Mouse (Mus musculus): ENCODE data around the gene Ugt1a9. TPM values are rescaled to one million over a fixed set of nuclear protein-coding genes. Genes with fewer than 3 reads are reported as not detected.

The Ugt1a9 gene
- total RNA-seq, 1 experiment: not detected

DNA sequence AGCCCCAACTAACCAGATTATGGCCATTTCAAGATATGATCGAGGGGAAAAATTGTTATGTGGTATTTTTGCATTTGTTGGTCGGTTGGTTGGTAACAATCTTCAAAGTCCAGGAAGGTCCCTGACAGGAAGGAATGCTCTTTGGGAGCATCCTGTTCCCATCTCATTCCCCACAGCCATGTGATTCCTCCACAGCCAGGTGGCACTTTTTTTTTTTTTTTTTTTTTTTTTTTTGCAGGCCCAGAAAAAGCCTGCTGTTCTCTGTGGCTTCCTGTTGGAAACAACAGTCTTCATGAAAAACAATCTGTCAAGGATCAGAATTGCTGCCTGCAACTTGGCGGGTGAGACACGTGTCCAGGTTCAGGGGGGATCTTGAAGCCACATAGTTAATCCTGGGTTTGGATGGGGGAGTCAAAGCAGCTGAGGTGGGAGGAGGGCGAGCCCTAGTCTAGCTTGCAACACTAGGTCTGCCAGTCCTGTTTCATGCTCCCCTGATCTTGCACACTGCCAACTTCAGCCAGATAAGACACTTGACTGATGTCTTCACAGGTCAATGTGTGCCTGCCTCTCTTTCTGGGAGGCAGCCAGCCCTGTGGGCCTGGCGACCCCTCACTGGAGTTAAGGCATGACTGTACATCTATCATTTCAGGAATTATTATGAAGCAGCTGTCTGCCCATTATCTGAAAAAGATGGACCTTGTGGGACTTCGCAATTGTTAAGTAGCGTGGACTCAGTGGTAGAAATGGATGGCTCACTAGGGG is 188.5 kb downstream of the Ugt1a9 start:
- H3K9ac ChIP-seq (ENCODE audit: insufficient read depth, low read depth, low read length, poor library complexity, severe bottlenecking): no peak overlapping the region
- no peak overlapping the region for H3K4me3 ChIP-seq (ENCODE audit: insufficient read depth in 1 of 2, low read depth in 1 of 2, low read length in 2 of 2, poor library complexity in 1 of 2, severe bottlenecking in 1 of 2)
- in situ Hi-C loops (cut with MboI; ENCODE audit: low sequenced_read_pairs in 2 of 2, unreplicated experiment in 2 of 2): no loop called here
- peaks cover 3 to 4% of the 10 kb centered on the region in 2 experiments; a peak in 2 of 4 replicates for H3K4me1 ChIP-seq (ENCODE audit: control insufficient read depth in 2 of 2, insufficient read depth in 2 of 2, low read length in 2 of 2, poor library complexity in 1 of 2)
- peaks cover 19% of the 10 kb centered on the region for H3K36me3 ChIP-seq (ENCODE audit: control insufficient read depth, insufficient read depth, low read length, poor library complexity, severe bottlenecking)
- no peak for DNase-seq (ENCODE audit: low read depth, low spot score)
- TF ChIP-seq HCFC1 (IDR thresholded peaks at IDR 0.05; ENCODE audit: borderline replicate concordance, insufficient read depth, low read length) (no peak), ZNF384 (IDR thresholded peaks at IDR 0.05; ENCODE audit: low read depth, low read length) (peak; percentile 96)
- H3K9me3 ChIP-seq (ENCODE audit: control insufficient read depth, insufficient read depth, low read depth, low read length): no peaks in the 10 kb centered on the region
- no peak overlapping the region for H3K27ac ChIP-seq (ENCODE audit: insufficient read depth, low read depth, low read length, poor library complexity, severe bottlenecking)

DNA sequence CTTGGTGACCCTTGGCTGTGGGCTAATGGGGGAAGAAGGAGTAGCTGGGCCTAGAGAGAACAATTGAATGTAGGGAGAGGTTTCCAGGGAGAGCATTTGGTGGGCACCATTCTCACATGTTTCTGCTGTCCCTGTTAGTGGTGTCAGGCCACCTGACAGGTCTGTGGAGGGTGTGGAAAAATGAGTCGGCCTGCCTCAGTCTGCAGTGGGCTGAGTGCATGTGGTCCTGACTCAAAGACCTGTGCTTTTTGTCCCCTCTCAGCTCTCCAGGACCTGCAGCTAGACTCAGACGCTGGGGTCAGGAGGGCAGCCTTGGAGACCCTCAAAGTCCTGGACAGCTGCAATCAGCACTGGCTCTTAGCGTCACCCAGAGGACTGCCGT is 189.0 kb downstream of the Ugt1a9 start:
- Histone ChIP-seq H3K36me3 (ENCODE audit: control insufficient read depth, insufficient read depth, low read length, poor library complexity, severe bottlenecking) (peaks cover 24% of the 10 kb centered on the region), H3K4me3 (ENCODE audit: insufficient read depth in 1 of 2, low read depth in 1 of 2, low read length in 2 of 2, poor library complexity in 1 of 2, severe bottlenecking in 1 of 2) (no peak overlapping the region), H3K9me3 (ENCODE audit: control insufficient read depth, insufficient read depth, low read depth, low read length) (no peaks in the 10 kb centered on the region), H3K27ac (ENCODE audit: insufficient read depth, low read depth, low read length, poor library complexity, severe bottlenecking) (no peak overlapping the region), H3K4me1 (ENCODE audit: control insufficient read depth in 2 of 2, insufficient read depth in 2 of 2, low read length in 2 of 2, poor library complexity in 1 of 2) (peaks cover 3 to 4% of the 10 kb centered on the region in 2 experiments; a peak in 2 of 4 replicates), H3K9ac (ENCODE audit: insufficient read depth, low read depth, low read length, poor library complexity, severe bottlenecking) (no peak overlapping the region)
- TF ChIP-seq ZNF384 (IDR thresholded peaks at IDR 0.05; ENCODE audit: low read depth, low read length): no peak
- TF ChIP-seq MAFK (IDR thresholded peaks at IDR 0.05; ENCODE audit: insufficient read depth, low read depth, low read length): no peak
- no peak for TF ChIP-seq ZC3H11A (IDR thresholded peaks at IDR 0.05; ENCODE audit: borderline replicate concordance, low read depth, low read length)
- TF ChIP-seq CHD2 (IDR thresholded peaks at IDR 0.05; ENCODE audit: low read depth, low read length): no peak
- no peak for TF ChIP-seq HCFC1 (IDR thresholded peaks at IDR 0.05; ENCODE audit: borderline replicate concordance, insufficient read depth, low read length)
- DNase-seq (ENCODE audit: low read depth, low spot score): no peak
- in situ Hi-C loops (cut with MboI; ENCODE audit: low sequenced_read_pairs in 2 of 2, unreplicated experiment in 2 of 2): no loop called here

DNA sequence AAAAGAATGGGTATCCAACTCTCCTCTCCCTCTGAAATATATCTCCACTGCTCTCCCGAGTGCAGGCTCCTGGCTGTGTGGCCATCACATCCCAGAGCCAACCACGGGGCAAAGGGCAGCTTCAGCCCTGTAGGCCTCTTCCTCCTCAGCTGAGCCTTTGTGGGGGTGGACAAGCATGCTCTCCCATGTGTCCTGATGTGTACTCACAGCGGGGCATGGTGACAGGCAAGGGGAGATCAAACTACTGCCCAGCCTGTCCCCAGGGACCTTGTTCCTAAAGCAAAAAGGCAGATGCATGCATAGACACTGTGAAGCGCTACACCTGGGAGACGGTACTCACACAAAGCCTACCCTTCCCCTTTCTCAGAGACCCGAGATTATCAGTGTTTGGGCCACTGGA is 189.5 kb downstream of the Ugt1a9 start:
- no peak overlapping the region; the same call in 1 of the 2 replicates for H3K27ac ChIP-seq (ENCODE audit: insufficient read depth, low read depth, low read length, poor library complexity, severe bottlenecking)
- no peak overlapping the region for H3K9ac ChIP-seq (ENCODE audit: insufficient read depth, low read depth, low read length, poor library complexity, severe bottlenecking)
- H3K4me1 ChIP-seq (ENCODE audit: control insufficient read depth in 2 of 2, insufficient read depth in 2 of 2, low read length in 2 of 2, poor library complexity in 1 of 2): peaks cover 3 to 4% of the 10 kb centered on the region in 2 experiments; a peak in 2 of 4 replicates
- H3K9me3 ChIP-seq (ENCODE audit: control insufficient read depth, insufficient read depth, low read depth, low read length): no peaks in the 10 kb centered on the region
- H3K36me3 ChIP-seq (ENCODE audit: control insufficient read depth, insufficient read depth, low read length, poor library complexity, severe bottlenecking): peaks cover 29% of the 10 kb centered on the region
- no peak for DNase-seq (ENCODE audit: low read depth, low spot score)
- in situ Hi-C loops (cut with MboI; ENCODE audit: low sequenced_read_pairs in 2 of 2, unreplicated experiment in 2 of 2): no loop called here
- no peak for TF ChIP-seq HCFC1 (IDR thresholded peaks at IDR 0.05; ENCODE audit: borderline replicate concordance, insufficient read depth, low read length)
- TF ChIP-seq CHD2 (IDR thresholded peaks at IDR 0.05; ENCODE audit: low read depth, low read length): no peak
- no peak for TF ChIP-seq ZNF384 (IDR thresholded peaks at IDR 0.05; ENCODE audit: low read depth, low read length)
- no peak for TF ChIP-seq MAFK (IDR thresholded peaks at IDR 0.05; ENCODE audit: insufficient read depth, low read depth, low read length)
- TF ChIP-seq ZC3H11A (IDR thresholded peaks at IDR 0.05; ENCODE audit: borderline replicate concordance, low read depth, low read length): no peak
- no peak overlapping the region for H3K4me3 ChIP-seq (ENCODE audit: insufficient read depth in 1 of 2, low read depth in 1 of 2, low read length in 2 of 2, poor library complexity in 1 of 2, severe bottlenecking in 1 of 2)

DNA sequence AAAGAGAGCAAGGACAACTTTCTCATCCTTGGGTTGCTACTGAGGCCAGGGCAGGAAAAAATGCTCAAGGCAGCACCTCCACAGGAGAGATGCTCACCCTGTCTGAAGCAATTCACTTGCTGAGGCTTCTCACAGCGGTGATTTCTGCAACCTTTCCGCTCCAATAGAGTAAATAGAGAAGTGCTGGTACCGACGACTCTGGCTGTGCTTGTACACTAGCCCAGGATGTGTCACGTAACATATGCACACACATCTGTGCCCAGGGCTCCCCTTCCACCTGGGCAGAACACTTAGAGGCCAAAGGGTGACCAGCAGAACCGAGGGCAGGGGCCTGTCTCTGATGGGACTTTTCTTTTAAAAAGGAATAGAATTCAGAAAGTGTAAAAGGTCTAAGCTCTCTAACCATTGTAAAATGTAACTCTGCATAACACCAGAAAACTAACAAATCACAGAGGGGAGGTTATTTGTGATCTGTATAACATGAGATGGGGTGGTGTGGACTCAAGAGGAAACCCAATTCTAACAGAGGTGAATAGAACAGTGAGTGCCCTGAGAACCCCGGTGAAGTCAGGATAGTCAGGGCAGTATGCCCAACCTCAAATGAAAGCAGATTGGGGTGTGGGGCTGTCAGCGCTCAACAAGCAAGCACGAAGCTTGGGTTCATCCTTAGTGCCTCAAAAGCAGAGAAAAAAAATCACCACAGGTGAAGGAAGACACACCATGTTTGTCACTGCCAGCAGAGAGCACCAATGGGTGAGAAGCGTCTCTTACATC is 190.2 kb downstream of the Ugt1a9 start:
- no peak for TF ChIP-seq ZC3H11A (IDR thresholded peaks at IDR 0.05; ENCODE audit: borderline replicate concordance, low read depth, low read length)
- no peak for TF ChIP-seq HCFC1 (IDR thresholded peaks at IDR 0.05; ENCODE audit: borderline replicate concordance, insufficient read depth, low read length)
- no peak for TF ChIP-seq ZNF384 (IDR thresholded peaks at IDR 0.05; ENCODE audit: low read depth, low read length)
- no peak for TF ChIP-seq MAFK (IDR thresholded peaks at IDR 0.05; ENCODE audit: insufficient read depth, low read depth, low read length)
- TF ChIP-seq CHD2 (IDR thresholded peaks at IDR 0.05; ENCODE audit: low read depth, low read length): no peak
- H3K9ac ChIP-seq (ENCODE audit: insufficient read depth, low read depth, low read length, poor library complexity, severe bottlenecking): no peak overlapping the region
- H3K4me1 ChIP-seq (ENCODE audit: control insufficient read depth in 2 of 2, insufficient read depth in 2 of 2, low read length in 2 of 2, poor library complexity in 1 of 2): peaks cover 3 to 4% of the 10 kb centered on the region in 2 experiments; a peak in 2 of 4 replicates
- DNase-seq (ENCODE audit: low read depth, low spot score): no peak
- peaks cover 36% of the 10 kb centered on the region for H3K36me3 ChIP-seq (ENCODE audit: control insufficient read depth, insufficient read depth, low read length, poor library complexity, severe bottlenecking)
- no peak overlapping the region for H3K27ac ChIP-seq (ENCODE audit: insufficient read depth, low read depth, low read length, poor library complexity, severe bottlenecking)
- H3K4me3 ChIP-seq (ENCODE audit: insufficient read depth in 1 of 2, low read depth in 1 of 2, low read length in 2 of 2, poor library complexity in 1 of 2, severe bottlenecking in 1 of 2): no peak overlapping the region
- in situ Hi-C loops (cut with MboI; ENCODE audit: low sequenced_read_pairs in 2 of 2, unreplicated experiment in 2 of 2): no loop called here
- no peaks in the 10 kb centered on the region for H3K9me3 ChIP-seq (ENCODE audit: control insufficient read depth, insufficient read depth, low read depth, low read length)
